Mouse (Mus musculus) ES-E14 (cell line): Measurements from ENCODE around the gene Stxbp1.

Experiments
- CHD2 ChIP-seq: IDR thresholded peaks from 2 replicates; pipeline ENCODE4 v1.6.1; 2014; ENCODE audit warnings: mild to moderate bottlenecking, low read depth, low read length, inconsistent platforms
- MAFK ChIP-seq: IDR thresholded peaks from 2 replicates; pipeline ENCODE4 v1.6.1; 2014; ENCODE audit warnings: mild to moderate bottlenecking, low read depth, low read length, inconsistent platforms; ENCODE audit not compliant: insufficient read depth
- ZC3H11A ChIP-seq: IDR thresholded peaks from 2 replicates; pipeline ENCODE4 v1.6.1; 2012; ENCODE audit warnings: low read depth, mild to moderate bottlenecking, inconsistent platforms, low read length, borderline replicate concordance
- ZNF384 ChIP-seq: IDR thresholded peaks from 2 replicates; pipeline ENCODE4 v1.6.1; 2012; ENCODE audit warnings: low read depth, low read length, inconsistent platforms

DNA sequence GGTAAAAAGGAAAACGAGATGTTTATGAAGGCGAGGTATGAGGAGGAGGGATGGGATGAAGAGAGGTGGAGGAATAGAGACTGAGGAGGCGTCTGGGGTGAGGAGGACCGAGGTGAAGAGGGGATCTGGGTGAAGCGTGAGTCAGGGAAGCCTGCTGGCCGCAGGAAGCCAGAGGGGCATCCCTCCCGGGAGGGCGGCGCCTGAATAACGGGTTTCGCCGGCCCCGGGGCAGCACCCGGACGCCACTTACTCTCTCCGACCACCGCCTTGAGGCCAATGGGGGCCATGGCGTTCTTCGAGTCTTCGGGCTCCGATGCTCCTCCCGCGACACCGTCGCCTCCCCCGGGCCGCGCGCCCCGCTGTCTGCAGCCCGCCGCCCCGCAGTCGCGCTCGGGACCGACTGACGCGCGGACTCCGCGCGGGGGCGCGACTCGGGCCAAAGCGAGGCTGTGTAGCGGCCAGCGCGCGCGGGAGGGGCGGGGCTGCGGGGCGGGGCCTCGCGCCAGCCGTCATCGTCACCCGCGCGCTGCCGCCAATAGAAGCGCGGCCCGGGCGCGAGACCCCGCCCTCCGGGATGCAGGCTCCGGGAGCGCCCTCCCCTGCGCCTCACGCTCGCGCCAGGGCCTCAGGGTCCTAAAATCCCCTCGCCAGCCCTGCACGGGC, at the start of gene Stxbp1:
- TF ChIP-seq ZNF384: no peak
- TF ChIP-seq MAFK: no peak
- TF ChIP-seq CHD2: no peak
- TF ChIP-seq ZC3H11A: no peak
